Mouse (Mus musculus) heart, embryonic 14.5 days (tissue): ENCODE results near the gene Spns2. TPM values are rescaled to one million over a fixed set of nuclear protein-coding genes. Genes with fewer than 3 reads are reported as not detected.

Source experiments
- ATAC-seq: fragments of 200-750 bp; cut with Nextera tagmentation; 2 replicates; pipeline ENCODE4 v1.8.0; 2017; ENCODE audit warnings: low read depth, moderate TSS enrichment; ENCODE audit not compliant: insufficient number of reproducible peaks, insufficient read depth, low FRiP score
- H3K27ac ChIP-seq, 2 experiments: fragments of 200-500 bp in 1 of 2; fragments of 300-500 bp in 1 of 2; sonication (generic) in 1 of 2; replicated peaks in 1 of 2; 2 replicates each; pipeline ENCODE4 v1.5.1; 2012 to 2014; ENCODE audit warnings: low read depth in 2 of 2, low read length in 2 of 2, control low read depth in 1 of 2, mild to moderate bottlenecking in 1 of 2, mixed read lengths in 1 of 2; ENCODE audit not compliant: control insufficient read depth in 1 of 2, insufficient read depth in 1 of 2
- H3K27me3 ChIP-seq: fragments of 300-500 bp; sonication (generic); 2 replicates; pipeline ENCODE4 v1.6.1; 2014; ENCODE audit warnings: mild to moderate bottlenecking, low read length, control low read depth; ENCODE audit not compliant: control insufficient read depth, insufficient read depth
- H3K36me3 ChIP-seq: fragments of 300-500 bp; sonication (generic); 2 replicates; pipeline ENCODE4 v1.6.1; 2014; ENCODE audit warnings: mild to moderate bottlenecking, control low read depth, low read length, mixed read lengths; ENCODE audit not compliant: control insufficient read depth, insufficient read depth
- H3K4me1 ChIP-seq, 2 experiments: fragments of 200-500 bp in 1 of 2; fragments of 300-500 bp in 1 of 2; sonication (generic) in 1 of 2; 2 replicates each; pipeline ENCODE4 v1.6.1; 2012 to 2014; ENCODE audit warnings: low read length in 2 of 2, control low read depth in 1 of 2, mixed read lengths in 1 of 2; ENCODE audit not compliant: control insufficient read depth in 2 of 2, insufficient read depth in 2 of 2
- H3K4me2 ChIP-seq: fragments of 300-500 bp; sonication (generic); 2 replicates; pipeline ENCODE4 v1.6.1; 2014; ENCODE audit warnings: mild to moderate bottlenecking, low read length
- H3K4me3 ChIP-seq, 2 experiments: fragments of 200-500 bp in 1 of 2; fragments of 300-500 bp in 1 of 2; sonication (generic) in 1 of 2; 2 replicates each; pipeline ENCODE4 v1.5.1; 2012 to 2014; ENCODE audit warnings: low read length in 2 of 2, mild to moderate bottlenecking in 2 of 2, control low read depth in 1 of 2, low read depth in 1 of 2, moderate library complexity in 1 of 2; ENCODE audit not compliant: control insufficient read depth in 1 of 2, insufficient read depth in 1 of 2
- H3K9ac ChIP-seq: fragments of 300-500 bp; sonication (generic); 2 replicates; pipeline ENCODE4 v1.6.1; 2014; ENCODE audit warnings: mild to moderate bottlenecking, low read length
- H3K9me3 ChIP-seq: fragments of 300-500 bp; sonication (generic); 2 replicates; pipeline ENCODE4 v1.6.1; 2016; ENCODE audit warnings: low read length, control low read depth; ENCODE audit not compliant: control insufficient read depth
- WGBS: fragments of 180-500 bp; shearing (Covaris S2); extraction: QIAGEN DNeasy Blood & Tissue Kit; methylation state at CpG from one replicate; pipeline ENCODE4 v1.1.7; 2014; 5-methylcytosine and 5-hydroxymethylcytosine counted together
- polyA plus RNA-seq: library from polyadenylated mRNA; unstranded; fragments of >200 nt; fragmentation: Nextera tagmentation; extraction: Ambion mirVana; gene quantifications from 2 replicates; pipeline ENCODE4 v1.2.1, GENCODE M21; 2014

The Spns2 gene
- polyA plus RNA-seq, 1 experiment from 2014 or later: 3.7 TPM

DNA sequence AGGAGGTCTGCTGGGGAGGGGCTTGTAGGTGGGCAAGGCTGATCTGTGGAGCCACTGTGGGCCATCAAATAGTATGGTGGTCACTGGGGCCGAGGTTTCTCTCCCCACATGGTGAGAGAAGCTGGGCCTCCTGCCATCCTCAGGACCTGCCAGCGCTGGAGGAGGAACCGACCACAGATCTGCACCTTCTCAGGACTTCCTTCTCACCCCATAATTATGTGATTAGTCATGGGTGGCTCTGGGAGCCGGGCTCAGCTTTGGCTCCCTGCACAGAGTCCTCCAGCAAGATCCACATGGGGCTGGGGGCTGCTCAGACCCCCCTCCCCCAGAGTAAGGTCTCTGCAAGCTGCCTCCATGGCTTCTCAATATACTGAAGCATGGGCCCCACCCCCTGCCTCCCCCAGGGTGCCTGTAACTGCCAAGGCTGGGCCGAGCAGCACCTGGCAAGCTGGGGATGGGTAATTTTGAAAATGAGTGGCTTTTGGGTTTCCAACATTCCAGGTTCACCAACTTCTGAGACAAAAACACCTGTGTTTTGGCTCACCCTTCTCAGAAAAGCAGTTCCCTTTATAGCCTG lies 11.8 kb upstream of the Spns2 start:
- Histone ChIP-seq H3K9ac (no peak overlapping the region), H3K27ac (no peak overlapping the region), H3K9me3 (no peaks in the 10 kb centered on the region), H3K27me3 (0 out of 2 replicates have a peak, but pooled peaks cover 4% of the 10 kb centered on the region), H3K4me3 (no peak overlapping the region), H3K4me1 (peaks cover 26 to 33% of the 10 kb centered on the region in 2 experiments), H3K4me2 (no peak overlapping the region), H3K36me3 (no peaks in the 10 kb centered on the region)
- no peak for ATAC-seq
- WGBS: 16% methylated on average over 5 of the region's 5 CpGs

DNA sequence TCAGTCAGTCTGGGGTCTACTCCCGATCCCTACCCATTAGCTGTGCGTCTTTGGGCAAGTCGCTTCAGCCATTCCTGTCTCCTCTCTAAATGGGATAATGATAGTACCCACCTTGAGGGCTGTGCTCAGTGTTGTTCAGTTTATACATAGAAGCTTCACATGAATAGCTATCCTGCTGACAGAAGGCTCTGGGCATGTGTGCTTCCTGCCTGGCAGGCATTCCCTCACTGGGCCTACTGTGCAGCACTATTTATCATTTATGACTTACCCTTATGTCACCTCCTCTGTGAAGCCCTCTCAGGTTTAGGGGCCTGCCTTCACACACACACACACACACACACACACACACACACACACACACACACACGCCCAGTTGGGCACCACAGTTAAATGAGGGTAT lies 10.4 kb upstream of the Spns2 start:
- no peak for ATAC-seq
- no peak overlapping the region for H3K9ac ChIP-seq
- 86% methylated on average over 4 of the region's 4 CpGs for WGBS
- no peaks in the 10 kb centered on the region for H3K36me3 ChIP-seq
- H3K9me3 ChIP-seq: no peaks in the 10 kb centered on the region
- H3K4me1 ChIP-seq: peaks cover 26 to 33% of the 10 kb centered on the region in 2 experiments
- H3K4me2 ChIP-seq: no peak overlapping the region
- H3K27me3 ChIP-seq: 0 out of 2 replicates have a peak, but pooled peaks cover 4% of the 10 kb centered on the region
- H3K27ac ChIP-seq: no peak overlapping the region
- no peak overlapping the region for H3K4me3 ChIP-seq

DNA sequence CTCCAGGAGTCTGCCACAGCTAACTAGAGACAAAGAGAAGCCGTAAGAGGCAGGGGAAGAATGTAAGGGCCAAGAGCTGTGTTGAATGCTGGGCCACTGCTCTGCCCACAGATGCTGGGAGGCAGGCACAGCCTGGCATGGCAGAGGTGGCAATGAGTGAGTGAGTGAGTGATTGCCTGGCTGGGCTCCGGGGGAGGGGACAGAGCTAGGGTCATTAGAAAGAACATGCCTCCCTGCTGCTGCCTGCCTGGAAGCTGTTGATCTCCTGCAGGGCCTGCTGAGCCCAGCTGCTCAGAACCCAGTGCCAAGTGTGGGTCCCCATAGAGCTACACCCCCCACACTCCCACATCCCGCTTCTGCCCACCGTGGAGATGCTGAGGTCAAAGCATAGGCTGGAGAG lies 7.7 kb upstream of the Spns2 start:
- WGBS: 15% methylated on average over 4 of the region's 4 CpGs
- Histone ChIP-seq H3K4me1 (peaks cover 9 to 10% of the 10 kb centered on the region in 2 experiments), H3K9me3 (no peaks in the 10 kb centered on the region), H3K4me2 (no peak overlapping the region), H3K27me3 (0 out of 2 replicates have a peak, but pooled peaks cover 4% of the 10 kb centered on the region), H3K27ac (no peak overlapping the region), H3K4me3 (no peak overlapping the region), H3K9ac (no peak overlapping the region), H3K36me3 (no peaks in the 10 kb centered on the region)
- no peak for ATAC-seq

DNA sequence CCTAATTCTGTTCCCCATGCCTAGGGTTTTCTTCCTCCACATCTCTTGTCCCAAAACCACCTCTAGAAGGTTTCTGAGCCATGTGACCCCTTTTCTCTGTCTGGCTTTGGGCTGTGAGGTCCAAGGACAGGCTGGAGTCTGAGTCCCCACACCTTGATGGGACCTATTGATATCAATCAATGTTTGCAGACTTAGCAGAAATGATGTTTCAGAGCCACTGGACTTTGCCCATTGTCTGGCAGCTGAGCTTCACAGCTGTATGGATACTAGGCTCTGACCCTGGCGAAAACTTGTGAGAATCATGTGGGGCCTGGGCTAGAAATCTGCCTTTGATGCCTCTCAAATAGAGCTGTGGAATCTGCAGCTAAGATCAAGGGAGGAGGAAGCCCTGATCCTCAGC lies 7.1 kb upstream of the Spns2 start:
- ATAC-seq: no peak
- no peak overlapping the region for H3K4me3 ChIP-seq
- WGBS: 36% methylated on average over 1 of the region's 1 CpGs
- peaks cover 4 to 5% of the 10 kb centered on the region in 2 experiments for H3K4me1 ChIP-seq
- H3K4me2 ChIP-seq: no peak overlapping the region
- H3K9me3 ChIP-seq: no peaks in the 10 kb centered on the region
- H3K27me3 ChIP-seq: 0 out of 2 replicates have a peak, but pooled peaks cover 4% of the 10 kb centered on the region
- H3K27ac ChIP-seq: no peak overlapping the region
- H3K9ac ChIP-seq: no peak overlapping the region
- no peaks in the 10 kb centered on the region for H3K36me3 ChIP-seq

DNA sequence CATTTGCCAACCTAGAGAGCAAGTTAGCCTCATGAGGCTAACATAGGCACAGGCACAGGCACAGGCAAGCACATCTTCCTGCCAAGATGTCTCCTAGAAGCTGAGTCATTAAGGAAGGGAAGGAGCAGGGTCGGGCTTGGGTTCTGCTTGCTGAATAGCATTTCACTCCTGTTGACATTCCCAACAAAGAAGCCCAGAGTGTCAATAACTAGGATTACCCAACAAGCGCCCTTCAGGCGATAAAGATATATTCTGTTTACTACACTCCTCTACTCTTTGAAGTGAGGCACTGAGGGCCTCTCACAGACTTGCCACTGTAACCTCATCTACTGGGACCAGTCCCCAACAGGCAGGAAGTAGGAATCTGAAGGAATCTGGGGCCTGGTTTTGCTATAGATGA lies 6.4 kb upstream of the Spns2 start:
- Histone ChIP-seq H3K4me1 (no peaks in the 10 kb centered on the region), H3K27ac (no peak overlapping the region), H3K4me2 (no peak overlapping the region), H3K27me3 (0 out of 2 replicates have a peak, but pooled peaks cover 4% of the 10 kb centered on the region), H3K4me3 (no peak overlapping the region), H3K9ac (no peak overlapping the region), H3K9me3 (no peaks in the 10 kb centered on the region), H3K36me3 (no peaks in the 10 kb centered on the region)
- no peak for ATAC-seq
- 56% methylated on average over 3 of the region's 3 CpGs for WGBS

DNA sequence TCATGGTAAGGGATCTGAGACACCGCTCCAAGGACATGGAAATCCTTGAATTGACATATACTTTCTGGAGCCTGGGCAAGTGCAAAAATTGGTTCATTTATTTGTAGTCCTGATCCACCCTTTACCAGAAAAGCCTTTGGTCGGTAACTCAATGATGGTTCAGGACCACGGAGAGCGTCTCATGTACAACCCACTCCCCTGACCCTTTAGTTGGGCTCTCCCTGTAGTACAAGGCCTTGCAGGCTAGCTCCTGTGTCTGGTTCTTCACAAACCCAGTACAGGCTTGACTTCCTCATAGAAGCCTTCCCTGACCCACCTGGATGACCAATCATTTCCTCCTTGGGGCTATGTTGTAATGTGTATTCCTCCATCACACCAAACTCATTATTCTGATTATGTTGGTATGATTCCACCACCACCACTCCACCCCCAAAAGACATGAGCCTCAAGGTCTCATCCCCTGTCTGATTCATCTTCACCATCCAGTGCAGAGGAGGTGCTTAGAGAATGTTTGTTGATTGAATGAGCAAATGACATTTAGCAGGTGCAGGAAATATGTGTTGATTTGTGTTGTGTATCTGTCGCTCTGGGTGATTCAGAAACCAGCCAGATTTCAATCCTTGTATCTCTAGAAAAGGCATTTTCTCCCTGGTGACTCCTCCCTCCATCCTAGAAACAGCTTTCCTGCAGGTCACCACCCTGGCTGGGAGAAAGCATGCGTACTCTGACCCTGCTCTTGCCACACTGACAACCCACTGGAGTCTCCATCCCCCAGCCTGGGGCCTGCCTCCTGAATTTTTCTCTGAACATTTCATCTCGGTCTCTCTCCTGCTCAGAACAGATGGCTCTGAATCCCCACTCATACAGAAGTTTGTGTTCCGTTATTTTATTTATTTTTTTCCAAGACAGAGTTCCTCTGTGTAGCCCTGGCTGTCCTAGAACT lies 4.6 kb upstream of the Spns2 start:
- H3K9me3 ChIP-seq: no peaks in the 10 kb centered on the region
- ATAC-seq: no peak
- H3K4me3 ChIP-seq: no peak overlapping the region
- peaks cover under 1 to 3% of the 10 kb centered on the region in 2 experiments; a peak in 3 of 4 replicates for H3K4me1 ChIP-seq
- H3K27me3 ChIP-seq: peaks cover 6% of the 10 kb centered on the region
- no peak overlapping the region for H3K4me2 ChIP-seq
- no peak overlapping the region for H3K9ac ChIP-seq
- 48% methylated on average over 8 of the region's 8 CpGs for WGBS
- no peak overlapping the region for H3K27ac ChIP-seq
- H3K36me3 ChIP-seq: no peaks in the 10 kb centered on the region

DNA sequence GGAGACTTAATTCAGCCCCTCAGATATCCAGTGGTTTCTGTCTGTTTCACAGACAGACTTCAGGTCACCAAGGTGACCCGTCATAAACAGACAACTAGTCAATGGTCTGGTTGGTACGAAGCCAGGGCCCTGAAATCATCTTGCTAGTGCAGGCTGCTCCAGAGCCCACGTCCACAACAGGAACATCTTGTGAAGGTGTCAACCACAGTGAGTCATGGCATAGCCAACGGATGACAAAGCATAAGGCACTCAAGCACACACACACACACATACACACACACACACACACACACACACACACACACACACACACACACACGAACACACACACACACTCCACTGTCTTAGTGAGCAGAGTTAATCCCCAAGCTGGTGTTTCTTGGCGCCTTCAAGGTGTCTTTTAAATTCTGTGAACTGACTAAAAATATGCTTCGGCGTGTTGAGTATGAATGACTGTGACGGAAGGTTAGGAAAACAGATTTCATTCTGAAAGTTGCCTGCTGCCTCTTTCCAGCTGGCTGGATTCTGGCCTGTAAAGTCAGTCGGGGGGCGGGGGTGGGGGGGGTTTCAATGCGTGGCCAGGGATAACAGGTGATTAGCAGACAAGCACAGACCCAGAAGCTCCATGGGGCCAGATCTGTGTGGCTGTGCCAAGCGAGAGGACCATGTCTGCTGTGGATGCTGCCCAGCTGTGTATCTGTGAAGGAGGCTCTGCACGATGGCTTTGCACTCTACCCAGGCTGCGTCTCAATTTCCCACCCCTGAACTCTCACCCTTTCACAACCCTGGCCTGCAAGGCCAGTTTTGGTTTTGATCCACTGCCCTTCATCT lies 1.6 kb upstream of the Spns2 start:
- no peaks in the 10 kb centered on the region for H3K36me3 ChIP-seq
- no peak overlapping the region for H3K4me2 ChIP-seq
- H3K4me3 ChIP-seq: no peak overlapping the region
- 67% methylated on average over 15 of the region's 15 CpGs for WGBS
- H3K9ac ChIP-seq: no peak overlapping the region
- H3K4me1 ChIP-seq: peaks cover 3 to 13% of the 10 kb centered on the region in 2 experiments; a peak in 3 of 4 replicates
- no peak for ATAC-seq
- no peaks in the 10 kb centered on the region for H3K9me3 ChIP-seq
- H3K27ac ChIP-seq: no peak overlapping the region
- peaks cover 27% of the 10 kb centered on the region for H3K27me3 ChIP-seq
